ENCODE assay signal across 10 mouse cellular contexts in the genomic region with DNA sequence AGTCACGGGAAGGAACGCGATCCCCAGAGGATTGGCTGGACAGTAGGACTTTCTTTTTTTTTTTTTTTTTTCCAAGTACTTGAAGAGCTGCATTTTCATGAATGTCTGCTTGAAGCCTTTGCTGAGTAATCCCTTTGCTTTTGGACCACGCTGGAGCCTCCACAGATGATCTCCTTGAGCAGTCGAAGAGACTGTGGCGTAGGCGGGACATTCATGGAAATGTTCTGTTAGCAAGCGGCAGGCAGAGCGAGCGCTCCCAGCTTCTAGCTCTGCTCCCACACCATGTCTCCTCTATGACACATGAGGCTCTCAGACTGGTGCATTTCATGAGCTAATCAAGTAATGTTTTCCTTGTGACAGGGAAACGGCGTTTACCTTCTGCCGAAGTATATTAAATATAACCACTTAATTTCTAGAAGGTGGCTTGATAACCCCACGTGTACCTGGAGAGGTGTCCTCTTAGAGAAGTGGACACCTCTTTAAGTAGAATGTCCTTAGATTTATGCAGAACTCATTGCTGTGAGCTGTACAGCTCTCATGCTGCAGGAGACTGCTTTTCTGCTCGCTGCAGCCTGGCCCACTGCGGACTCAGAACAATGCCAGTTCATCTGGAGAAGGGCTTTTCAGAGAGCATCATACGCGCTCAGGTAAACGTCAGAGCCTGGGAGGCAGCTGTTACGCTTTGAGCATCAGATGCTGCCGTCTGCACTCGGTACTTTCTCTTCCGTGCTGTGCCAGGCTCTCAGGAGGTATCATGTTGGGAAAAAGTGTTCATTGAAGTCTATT.
A peak's percentile ranks its signal among the peaks of the same experiment; 100 is the strongest.
DNase-seq lines count a peak whose midpoint lies in the region; ATAC-seq and TF ChIP-seq lines count a peak whose summit lies in the region.
"Had no signal": no experiment of that assay in that cellular context is flagged by ENCODE, and none has a peak within 500 bp of the region (broad histone marks: within the 10 kb centered on the region; RNA-seq: fewer than 3 reads in every experiment).

No protein-coding gene starts in this region.

- H3K9me3 ChIP-seq in midbrain, embryonic 14.5 days (ENCODE audit: control insufficient read depth, low read length) = no peaks in the 10 kb centered on the region
- H3K9me3 ChIP-seq in midbrain, embryonic 10.5 days (replicated peaks) = no peaks in the 10 kb centered on the region

- no peak for ATAC-seq in midbrain, embryonic 14.5 days (ENCODE audit: low FRiP score, low TSS enrichment)

- H3K4me3 ChIP-seq in midbrain, embryonic 14.5 days (replicated peaks; ENCODE audit: low read depth, low read length) = no peak overlapping the region
- no peak overlapping the region for H3K4me3 ChIP-seq in midbrain, embryonic 10.5 days
- peak overlapping the region; percentile 25 for H3K4me3 ChIP-seq in left cerebral cortex, adult 2 months

- H3K4me1 ChIP-seq in midbrain, embryonic 14.5 days (ENCODE audit: control insufficient read depth, insufficient read depth, low read length) = peaks cover 9% of the 10 kb centered on the region; the same call in 1 of the 2 replicates
- H3K4me1 ChIP-seq in midbrain, embryonic 10.5 days = peaks cover 18% of the 10 kb centered on the region

- WGBS in midbrain, embryonic 14.5 days = 66% methylated on average over 23 of the region's 23 CpGs
- 81% methylated on average over 23 of the region's 23 CpGs for WGBS in midbrain, embryonic 10.5 days

- no peaks in the 10 kb centered on the region for H3K36me3 ChIP-seq in midbrain, embryonic 14.5 days (ENCODE audit: control insufficient read depth, insufficient read depth, low read length)
- no peaks in the 10 kb centered on the region for H3K36me3 ChIP-seq in midbrain, embryonic 10.5 days

- no peaks in the 10 kb centered on the region for H3K27me3 ChIP-seq in midbrain, embryonic 14.5 days (ENCODE audit: control insufficient read depth, insufficient read depth, low read length)
- H3K27me3 ChIP-seq in midbrain, embryonic 10.5 days (ENCODE audit: low read depth, poor library complexity, severe bottlenecking) = peaks cover 13% of the 10 kb centered on the region; the same call in 1 of the 2 replicates
- H3K27me3 ChIP-seq: CH12.LX had no signal

- TF ChIP-seq CTCF in left cerebral cortex, adult 2 months (IDR thresholded peaks at IDR 0.05) = no peak

- H3K4me2 ChIP-seq in midbrain, embryonic 14.5 days (ENCODE audit: low read length) = 0 out of 2 replicates have a peak overlapping the region, but pooled peaks have one; percentile 1

- H3K27ac ChIP-seq in midbrain, embryonic 14.5 days (replicated peaks; ENCODE audit: low read depth, low read length) = peak overlapping the region; percentile 32; the same call in 1 of the 2 replicates
- no peak overlapping the region for H3K27ac ChIP-seq in midbrain, embryonic 10.5 days (replicated peaks)
- peak overlapping the region; percentile 74 for H3K27ac ChIP-seq in left cerebral cortex, adult 2 months

- intact Hi-C loops in left cerebral cortex, adult 2 months (cut with DNase I) = loop anchor here (2.0 kb wide), 1 partner anchor 56 kb away; no protein-coding TSS in a partner anchor

- no peak overlapping the region for H3K9ac ChIP-seq in midbrain, embryonic 14.5 days (replicated peaks; ENCODE audit: low read length)

- DNase-seq in gastrocnemius, adult 18-20 months (ENCODE audit: low spot score) = peak; percentile 28
- DNase-seq in gastrocnemius, postnatal 4 days (ENCODE audit: low spot score in 2 of 2) = no peak
- peak; percentile 44 for DNase-seq in midbrain, embryonic 14.5 days
- no peak for DNase-seq in midbrain, embryonic 10.5 days (ENCODE audit: low spot score)
- peak; percentile 75 to 82 for DNase-seq in left cerebral cortex, adult 2 months (ENCODE audit: extremely low spot score in 1 of 2, low spot score in 2 of 2)
- peak; percentile 42 for DNase-seq in right cerebral cortex, postnatal 4 days
- no peak for DNase-seq in MN1 (ENCODE audit: low spot score)
- DNase-seq in adrenal gland, adult 8-10 months = no peak
- DNase-seq: retina, postnatal 1 day had no signal

Comparison
In these comparisons a context has a peak if more than half of its experiments do, and no peak if none do; other contexts are left out.
1. DNase-seq: peak in gastrocnemius, adult 18-20 months (single experiment), midbrain, embryonic 14.5 days (single experiment), left cerebral cortex, adult 2 months (2 of 2) and right cerebral cortex, postnatal 4 days (single experiment); none in gastrocnemius, postnatal 4 days (0 of 2), midbrain, embryonic 10.5 days (single experiment), MN1 (single experiment) and adrenal gland, adult 8-10 months (single experiment).